Mouse (Mus musculus): ENCODE measurements around the gene Ube3c.

GRCm38 (mm10) chr5:29676445-29676844, 107.4 kb downstream of the Ube3c start:
- TF ChIP-seq CTCF (conservative IDR thresholded peaks at IDR 0.05; ENCODE audit: insufficient read depth, insufficient read length, low read depth, low read length) = no peak
- no peak for TF ChIP-seq POLR2A (IDR thresholded peaks at IDR 0.05; ENCODE audit: low read depth, low read length)
